Mouse (Mus musculus) left cerebral cortex, postnatal 10 days (tissue): Measurements from ENCODE around the gene Mogat1. TPM values are rescaled to one million over a fixed set of nuclear protein-coding genes. Genes with fewer than 3 reads are reported as not detected.
"Not testable (repeated sequence)": the region's sequence is repeated elsewhere in the genome, so short reads cannot be mapped to it uniquely, and the experiment has no call there.

ENCODE experiments used
- DNase-seq, 2 experiments: peaks; one replicate each; pipeline ENCODE4 v3.0.0; 2021 to 2022; ENCODE audit warnings: low spot score in 2 of 2, mixed read lengths in 1 of 2; ENCODE audit errors: extremely low spot score in 1 of 2
- intact Hi-C: fragments of 180-260 bp; cut with DNase I; formaldehyde crosslinking; loops from one replicate; pipeline ENCODE4 v1.15.1; 2025
- total RNA-seq, 2 experiments: library from RNA; stranded (reverse); gene quantifications; 2 replicates each; pipeline ENCODE4 v1.2.3; 2021

The Mogat1 gene
- not detected for total RNA-seq

GRCm38 (mm10) chr1:78510862-78511261, at the start of gene Mogat1:
Gene Mogat1 (plus strand): TSS chr1:78510991.
- intact Hi-C loops = no loop called here
- DNase-seq = no peak

GRCm38 (mm10) chr1:78472441-78472840, 38.4 kb upstream of the Mogat1 start:
- intact Hi-C loops = no loop called here
- DNase-seq = no peak

GRCm38 (mm10) chr1:78483430-78483829, 27.4 kb upstream of the Mogat1 start:
- intact Hi-C loops = no loop called here
- DNase-seq = no peak

GRCm38 (mm10) chr1:78484361-78484760, 26.4 kb upstream of the Mogat1 start:
- DNase-seq = no peak
- intact Hi-C loops = no loop called here

GRCm38 (mm10) chr1:78488427-78488751, 22.4 kb upstream of the Mogat1 start:
- DNase-seq = no peak
- intact Hi-C loops = no loop called here

- DNase-seq = peak; percentile 90 to 93
- intact Hi-C loops = no loop called here
Measured at GRCm38 (mm10) chr1:78488752-78489492, 21.9 kb upstream of the Mogat1 start, which contains the start of gene Farsb. Gene Farsb (minus strand): TSS chr1:78488897.

- DNase-seq = no peak
- intact Hi-C loops = no loop called here
Measured at GRCm38 (mm10) chr1:78490143-78490542, 20.6 kb upstream of the Mogat1 start.

GRCm38 (mm10) chr1:78501036-78501435, 9.8 kb upstream of the Mogat1 start:
- no peak for DNase-seq

GRCm38 (mm10) chr1:78501856-78502255, 8.9 kb upstream of the Mogat1 start:
- DNase-seq, intact Hi-C loops: not testable (repeated sequence)

More at GRCm38 (mm10) chr1:78501036-78501435, 9.8 kb upstream of the Mogat1 start:
- intact Hi-C loops = no loop called here

GRCm38 (mm10) chr1:78502527-78502926, 8.3 kb upstream of the Mogat1 start:
- no peak for DNase-seq
- intact Hi-C loops = no loop called here

- intact Hi-C loops = no loop called here
- no peak for DNase-seq
Measured at GRCm38 (mm10) chr1:78507137-78507536, 3.7 kb upstream of the Mogat1 start.

GRCm38 (mm10) chr1:78511621-78512160, 900 bp downstream of the Mogat1 start, which contains the start of gene BC035947:
Gene BC035947 (minus strand): TSS chr1:78512158.
- intact Hi-C loops = no loop called here

GRCm38 (mm10) chr1:78512756-78513155, 2.0 kb downstream of the Mogat1 start:
- intact Hi-C loops = no loop called here
- no peak for DNase-seq

More at GRCm38 (mm10) chr1:78511621-78512160, 900 bp downstream of the Mogat1 start, which contains the start of gene BC035947:
- DNase-seq = peak in 1 of 2 experiments; percentile 47

GRCm38 (mm10) chr1:78518907-78519306, 8.1 kb downstream of the Mogat1 start:
- no peak for DNase-seq
- intact Hi-C loops = no loop called here

GRCm38 (mm10) chr1:78525189-78525886, 14.5 kb downstream of the Mogat1 start:
- intact Hi-C loops = loop anchor here (10.0 kb wide), 1 partner anchor 1159 kb away; no protein-coding TSS in a partner anchor
- DNase-seq = peak; percentile 38 to 73

- intact Hi-C loops = loop anchor here (10.0 kb wide), 1 partner anchor 1156 kb away; no protein-coding TSS in a partner anchor
- no peak for DNase-seq
Measured at GRCm38 (mm10) chr1:78528356-78528755, 17.6 kb downstream of the Mogat1 start.

- intact Hi-C loops = loop anchor here (10.0 kb wide), 1 partner anchor 1156 kb away; no protein-coding TSS in a partner anchor
- no peak for DNase-seq
Measured at GRCm38 (mm10) chr1:78529011-78529410, 18.2 kb downstream of the Mogat1 start.

- no peak for DNase-seq
- intact Hi-C loops = no loop called here
Measured at GRCm38 (mm10) chr1:78530500-78531215, 19.9 kb downstream of the Mogat1 start.

GRCm38 (mm10) chr1:78532184-78532800, 21.5 kb downstream of the Mogat1 start:
- DNase-seq = no peak
- intact Hi-C loops = no loop called here
